Mouse (Mus musculus) fat pad, adult 2 months (tissue): Measurements from ENCODE around the gene Gm10912.
"Not testable (repeated sequence)": the region's sequence is repeated elsewhere in the genome, so short reads cannot be mapped to it uniquely, and the experiment has no call there.

Experiments
- DNase-seq: peaks from one replicate; pipeline ENCODE4 v3.0.0-alpha.2; 2011; ENCODE audit warnings: low read depth, low spot score; ENCODE audit errors: extremely low read depth

Gm10912 gene

DNA sequence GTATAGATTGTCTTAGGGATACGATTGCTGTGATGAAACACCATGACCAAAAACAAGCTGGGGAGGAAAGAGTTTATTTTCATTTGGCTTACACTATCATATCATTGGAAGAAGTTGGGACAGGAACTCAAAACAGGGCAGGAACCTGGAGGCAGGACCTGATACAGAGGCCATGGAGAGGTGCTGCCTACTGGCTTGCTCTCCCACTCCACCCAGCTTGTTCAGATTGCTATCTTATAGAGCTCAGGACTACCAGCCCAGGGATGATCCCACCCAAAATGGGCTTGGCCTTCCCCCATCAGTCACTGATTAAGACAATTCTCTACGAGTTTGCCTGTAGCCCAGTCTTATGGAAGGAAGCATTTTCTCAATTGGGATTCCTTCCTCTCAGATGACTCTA, 1.5 kb upstream of the Gm10912 start:
- no peak for DNase-seq

GRCm38 (mm10) chr2:104068450-104068849, 2.8 kb downstream of the Gm10912 start, which contains the start of gene Gm10799:
Gene Gm10799 (minus strand): TSS chr2:104068550.
- not testable (repeated sequence) for DNase-seq

DNA sequence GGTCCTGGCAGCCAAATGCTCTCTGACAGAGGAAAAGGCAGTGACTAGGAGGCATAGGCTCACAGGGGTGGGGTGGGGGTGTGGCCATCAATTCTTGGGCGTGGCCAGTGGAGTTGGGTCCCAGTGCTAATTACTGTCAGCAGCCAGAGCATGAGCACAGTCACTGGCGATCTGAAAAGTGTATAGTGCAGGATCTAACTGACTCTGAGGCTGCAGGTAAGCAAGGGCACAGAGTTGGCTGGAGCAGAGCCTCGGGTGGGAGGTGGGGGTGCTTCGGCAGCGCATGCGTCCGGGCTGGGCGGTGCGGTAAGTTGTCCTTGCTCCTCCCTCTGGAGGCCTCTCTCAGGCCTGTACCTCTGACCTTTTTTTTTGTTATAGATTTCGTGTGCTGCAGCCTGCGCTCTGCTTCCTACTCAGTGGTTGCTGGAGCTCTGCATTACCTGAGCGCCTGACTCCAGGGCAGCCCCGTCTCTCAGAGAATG, 4.1 kb downstream of the Gm10912 start, which contains the start of gene Cd59b:
Gene Cd59b, plus strand, starts transcription at position 146 of the 482 bp plus-strand sequence.
- DNase-seq: no peak

DNA sequence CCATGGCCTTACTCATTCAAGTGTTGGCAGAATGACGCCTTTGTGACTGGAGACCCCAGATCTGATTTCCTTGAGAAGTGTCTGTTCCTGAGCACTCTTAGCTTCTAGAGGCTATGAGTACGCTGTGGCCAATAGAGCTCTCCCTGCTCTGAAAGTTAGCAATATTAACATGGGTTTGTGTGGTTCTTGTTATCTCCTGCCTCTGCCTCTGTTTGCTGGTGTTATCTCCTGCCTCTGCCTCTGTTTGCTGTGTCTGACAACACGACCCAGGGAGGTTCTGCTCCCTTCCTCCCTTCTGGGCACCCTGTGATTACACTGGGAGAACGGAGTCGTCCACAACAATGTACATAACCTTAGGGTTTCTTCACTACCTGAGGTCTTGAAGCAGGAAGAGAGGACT, 12.7 kb downstream of the Gm10912 start:
- DNase-seq: not testable (repeated sequence)

- DNase-seq: not testable (repeated sequence)
These were observed 15.9 kb downstream of the Gm10912 start for GRCm38 (mm10) chr2:104081436-104082050.

- DNase-seq: no peak
These were observed 16.8 kb downstream of the Gm10912 start for GRCm38 (mm10) chr2:104082474-104082873.

DNA sequence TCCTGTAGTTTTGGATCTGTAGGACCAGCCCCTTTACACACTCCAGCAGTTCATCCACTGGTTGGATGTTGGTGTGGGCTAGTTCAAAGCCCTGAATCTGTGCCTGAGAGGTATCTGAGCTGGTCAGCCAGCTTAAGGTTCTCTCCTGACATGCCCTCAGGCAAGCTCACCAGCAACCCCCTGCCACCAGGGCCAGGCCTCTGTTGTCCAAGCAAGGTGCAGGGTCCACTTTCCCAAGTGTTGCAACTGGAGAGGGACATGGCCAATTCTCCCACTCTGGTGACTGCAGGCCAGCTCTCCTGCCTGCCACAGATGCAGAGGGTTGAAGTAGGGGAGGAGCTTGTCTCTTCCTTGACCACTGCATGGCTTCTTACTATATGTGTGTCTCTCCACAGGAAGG, 18.4 kb downstream of the Gm10912 start:
- not testable (repeated sequence) for DNase-seq

DNA sequence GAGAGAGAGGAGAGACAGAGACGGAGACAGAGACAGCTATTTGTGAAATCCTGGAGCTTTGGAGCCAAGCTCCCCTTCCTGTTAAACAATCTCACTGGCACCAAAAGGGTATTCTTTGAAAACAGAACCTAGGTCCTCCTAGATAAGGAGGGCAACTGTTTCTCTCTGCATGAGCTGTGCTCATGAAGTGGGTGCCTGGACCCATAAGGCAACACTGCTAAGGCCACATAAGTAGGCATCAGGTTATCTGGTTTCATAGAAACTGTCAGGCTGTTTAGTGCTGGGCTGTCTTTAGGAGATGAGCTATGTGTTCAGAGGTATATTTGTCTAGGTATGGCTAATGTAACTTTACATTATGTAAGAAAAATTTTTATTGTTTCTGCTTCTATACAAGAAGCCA, 21.9 kb downstream of the Gm10912 start:
- not testable (repeated sequence) for DNase-seq

DNA sequence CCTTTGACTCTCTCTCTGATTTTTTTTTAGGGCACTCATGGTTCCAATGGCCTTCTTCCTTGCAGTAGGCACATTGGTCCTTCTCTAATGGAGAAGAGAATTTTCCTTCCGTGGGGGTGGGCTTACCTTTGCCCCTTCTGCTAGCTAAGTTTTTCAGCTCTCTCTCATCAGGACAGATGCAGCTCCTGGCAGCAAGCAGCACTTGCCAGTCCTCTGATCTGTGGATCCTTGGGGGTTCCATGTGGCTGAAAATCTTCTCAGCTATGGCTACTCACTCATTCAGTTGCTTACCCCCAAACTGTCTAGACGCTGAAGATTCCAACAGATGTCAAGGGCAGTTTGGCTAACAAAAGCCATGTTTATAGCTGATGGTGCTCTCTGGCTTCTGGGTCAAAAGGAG, 27.7 kb downstream of the Gm10912 start:
- no peak for DNase-seq

GRCm38 (mm10) chr2:104095741-104096213, 30.2 kb downstream of the Gm10912 start, which contains the start of gene Cd59a:
Gene Cd59a (plus strand): TSS chr2:104095801.
- no peak for DNase-seq

DNA sequence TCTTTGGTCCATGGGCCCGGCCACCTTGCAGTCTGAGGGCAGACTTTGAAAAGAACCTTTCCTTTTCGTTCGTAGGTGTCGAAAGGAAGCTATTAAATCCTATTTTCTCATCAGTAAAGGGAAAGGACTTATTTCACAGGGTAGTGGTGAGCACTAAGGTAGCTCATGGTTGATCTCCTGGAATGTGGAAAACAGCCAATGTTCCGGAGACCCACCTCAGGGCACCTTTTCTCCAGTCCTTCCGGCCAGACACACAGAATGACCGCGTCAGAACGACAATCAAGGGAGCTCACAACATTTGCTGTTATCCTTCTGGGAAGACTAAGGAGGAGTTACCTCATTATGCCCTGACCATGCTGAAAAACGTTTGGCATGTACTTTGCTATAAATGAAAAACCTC, 30.6 kb downstream of the Gm10912 start:
- DNase-seq: no peak

DNA sequence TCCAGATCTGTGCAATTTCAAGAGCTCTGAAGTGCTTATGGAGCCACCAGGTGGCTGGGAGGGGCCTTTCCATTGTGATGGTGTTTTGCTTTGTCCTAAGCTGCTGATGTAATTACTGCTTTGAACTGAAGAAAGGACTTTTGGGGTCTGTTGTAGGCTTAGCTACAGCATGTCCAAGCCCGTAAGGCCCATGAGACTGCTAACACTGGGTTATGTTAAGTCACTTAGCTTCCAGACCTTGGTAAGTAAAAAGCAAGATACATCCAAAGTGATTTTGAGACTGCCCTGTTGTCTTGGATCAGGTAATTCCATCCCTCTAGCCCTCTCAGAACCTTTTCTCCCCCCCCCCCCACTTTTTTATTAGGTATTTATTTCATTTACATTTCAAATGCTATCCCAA, 31.2 kb downstream of the Gm10912 start:
- DNase-seq: not testable (repeated sequence)

GRCm38 (mm10) chr2:104097396-104097795, 31.8 kb downstream of the Gm10912 start:
- DNase-seq: not testable (repeated sequence)

DNA sequence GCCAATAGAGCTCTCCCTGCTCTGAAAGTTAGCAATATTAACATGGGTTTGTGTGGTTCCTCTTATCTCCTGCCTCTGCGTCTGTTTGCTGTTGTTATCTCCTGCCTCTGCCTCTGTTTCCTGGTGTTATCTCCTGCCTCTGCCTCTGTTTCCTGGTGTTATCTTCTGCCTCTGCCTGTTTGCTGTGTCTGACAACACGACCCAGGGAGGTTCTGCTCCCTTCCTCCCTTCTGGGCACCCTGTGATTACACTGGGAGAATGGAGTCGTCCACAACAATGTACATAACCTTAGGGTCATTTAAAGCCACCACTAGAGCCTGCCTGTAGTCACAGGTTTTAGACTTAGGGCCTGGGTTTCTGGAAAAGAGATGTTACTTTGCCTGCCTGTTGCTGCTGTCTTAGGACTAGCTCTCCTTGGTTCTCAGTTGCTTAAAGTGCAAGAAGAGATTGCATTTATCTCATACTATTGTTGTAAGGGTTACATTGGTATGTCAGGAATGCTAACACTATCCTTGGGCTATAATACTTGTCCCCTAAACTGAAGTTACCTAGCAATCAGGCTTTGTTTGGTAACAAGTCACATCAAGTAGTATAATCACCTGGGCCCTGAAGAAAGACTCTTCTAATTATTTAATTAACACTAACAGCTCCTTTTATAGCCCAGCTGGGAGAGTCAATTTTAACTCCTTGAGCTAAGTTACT, 33.1 kb downstream of the Gm10912 start:
- no peak for DNase-seq

DNA sequence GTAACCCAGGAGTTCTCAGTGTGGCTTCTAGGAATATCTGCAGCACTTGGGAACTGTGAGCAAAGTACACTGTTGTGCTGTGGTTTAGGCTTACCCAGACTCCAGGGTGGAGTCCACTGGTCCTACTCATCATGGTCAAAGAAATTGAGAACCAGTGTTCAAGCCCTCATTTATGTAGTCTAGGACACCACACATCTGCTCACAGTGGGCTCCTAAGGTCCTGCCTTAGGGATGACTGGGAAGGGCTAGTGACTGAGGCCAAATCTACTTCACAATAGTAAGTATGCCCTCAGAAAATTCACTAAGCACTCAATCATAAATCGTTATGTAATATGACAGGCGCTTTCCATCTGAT, 33.6 kb downstream of the Gm10912 start:
- DNase-seq: no peak

DNA sequence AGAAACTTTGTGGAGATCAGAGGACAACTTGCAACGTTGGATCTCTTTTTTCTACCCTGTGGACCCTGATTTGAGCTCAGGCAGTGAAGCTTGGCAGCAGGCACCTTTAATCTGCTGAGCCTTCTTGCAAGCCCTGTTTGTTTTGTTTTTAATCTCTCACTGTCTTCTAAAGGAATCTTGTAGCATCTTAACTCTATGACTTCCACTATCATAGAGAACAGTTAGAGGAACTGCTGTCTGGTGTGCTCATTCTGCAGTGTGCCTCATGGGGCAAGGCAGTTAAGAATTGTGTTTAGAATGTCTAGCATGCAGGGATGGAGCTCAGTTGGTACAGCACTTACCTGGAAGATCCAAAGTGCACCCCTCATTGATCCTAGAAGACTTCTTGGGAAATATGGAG, 34.3 kb downstream of the Gm10912 start:
- DNase-seq: no peak

DNA sequence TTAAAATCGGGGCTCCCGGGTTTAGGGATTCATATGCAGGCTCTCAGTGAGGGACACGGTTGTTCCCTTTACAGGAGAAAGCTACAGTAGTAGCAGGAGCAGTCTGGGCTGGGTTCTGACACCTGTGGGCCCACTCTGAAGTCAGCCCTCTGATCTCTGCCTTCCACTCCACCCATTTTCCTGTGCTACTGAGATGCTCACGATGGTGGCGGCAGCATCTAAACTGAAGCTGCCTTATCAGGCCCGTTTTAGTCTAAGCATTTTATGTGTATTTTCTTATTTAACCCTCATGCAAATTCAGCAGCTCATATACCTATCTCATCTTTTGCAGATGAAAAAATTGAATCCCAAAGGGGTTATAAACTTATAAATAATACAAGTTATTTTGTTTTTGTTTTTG, 39.2 kb downstream of the Gm10912 start:
- no peak for DNase-seq

- DNase-seq: not testable (repeated sequence)
These were observed 43.4 kb downstream of the Gm10912 start for GRCm38 (mm10) chr2:104109021-104109420.

DNA sequence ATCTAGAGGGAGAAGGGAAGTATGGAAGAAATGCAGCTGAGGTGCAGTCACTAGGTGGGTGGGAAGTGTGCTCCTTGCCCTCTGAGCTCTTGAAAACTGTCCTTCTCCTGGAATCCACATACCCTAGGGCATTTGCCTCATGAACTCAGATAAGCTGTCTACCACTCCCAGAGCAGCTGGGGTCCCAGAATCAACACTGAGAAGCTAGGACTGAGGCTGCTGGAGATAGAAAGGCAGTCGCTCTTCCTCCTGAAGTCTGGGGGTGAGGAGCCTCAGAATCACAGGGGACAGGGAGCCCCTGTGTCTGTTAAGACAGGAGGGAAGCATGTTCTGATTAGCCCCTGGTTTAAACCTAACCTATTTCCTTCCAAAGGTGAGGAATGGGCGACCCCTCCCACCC, 43.9 kb downstream of the Gm10912 start:
- DNase-seq: no peak

- no peak for DNase-seq
These were observed 44.4 kb downstream of the Gm10912 start for GRCm38 (mm10) chr2:104110031-104110430.

GRCm38 (mm10) chr2:104111170-104111797, 45.7 kb downstream of the Gm10912 start:
- not testable (repeated sequence) for DNase-seq

DNA sequence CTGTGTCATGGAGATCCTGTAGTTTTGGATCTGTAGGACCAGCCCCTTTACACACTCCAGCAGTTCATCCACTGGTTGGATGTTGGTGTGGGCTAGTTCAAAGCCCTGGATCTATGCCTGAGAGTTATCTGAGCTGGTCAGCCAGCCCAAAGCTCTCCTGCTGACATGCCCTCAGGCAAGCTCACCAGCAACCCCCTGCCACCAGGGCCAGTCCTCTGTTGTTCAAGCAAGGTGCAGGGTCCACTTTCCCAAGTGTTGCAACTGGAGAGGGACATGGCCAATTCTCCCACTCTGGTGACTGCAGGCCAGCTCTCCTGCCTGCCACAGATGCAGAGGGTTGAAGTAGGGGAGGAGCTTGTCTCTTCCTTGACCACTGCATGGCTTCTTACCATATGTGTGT, 47.9 kb downstream of the Gm10912 start:
- DNase-seq: not testable (repeated sequence)
